Mouse (Mus musculus): ENCODE data around the gene Glmp.

DNA sequence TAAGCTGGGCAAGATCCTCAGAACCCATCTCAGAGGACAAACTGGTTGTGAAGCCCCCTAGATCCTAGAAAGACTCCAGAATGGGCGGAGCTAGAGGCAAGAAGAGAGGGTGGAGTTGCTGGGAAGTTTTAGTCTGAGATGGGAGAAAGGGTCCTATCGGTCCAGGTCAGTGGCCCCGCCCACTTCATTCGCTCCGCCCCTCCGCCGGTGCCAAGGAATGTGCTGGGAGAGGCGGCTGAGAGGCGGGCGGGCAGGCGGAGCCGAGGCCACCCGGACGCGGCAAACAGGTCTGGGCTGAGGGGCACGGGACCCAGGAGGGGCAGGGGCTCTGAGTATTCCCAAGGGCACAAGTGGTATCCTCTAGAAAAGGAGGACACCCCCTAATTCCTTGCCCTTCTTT is 39.5 kb downstream of the Glmp start, which contains the start of gene Paqr6:
- TF ChIP-seq CTCF (IDR thresholded peaks at IDR 0.05; ENCODE audit: insufficient read depth, low read depth, low read length) (no peak), POLR2A (IDR thresholded peaks at IDR 0.05; ENCODE audit: insufficient read depth, low read depth, low read length) (no peak)
